Mouse (Mus musculus) brain, embryonic 14.5 days (tissue): ENCODE results near the gene Strn4.

Source experiments
- CTCF ChIP-seq: fragments of 200-500 bp; IDR thresholded peaks from 2 replicates; pipeline ENCODE4 v1.5.1; 2012; ENCODE audit warnings: inconsistent platforms, mild to moderate bottlenecking, moderate library complexity, borderline replicate concordance; ENCODE audit not compliant: insufficient read depth, insufficient read length; ENCODE audit errors: extremely low read depth
- POLR2A ChIP-seq: fragments of 200-500 bp; IDR thresholded peaks from 2 replicates; pipeline ENCODE4 v1.6.1; 2012; ENCODE audit warnings: mild to moderate bottlenecking, inconsistent platforms, borderline replicate concordance; ENCODE audit not compliant: poor library complexity, insufficient read depth, insufficient read length, severe bottlenecking; ENCODE audit errors: extremely low read depth

GRCm38 (mm10) chr7:16843441-16844171 is 27.9 kb downstream of the Strn4 start:
- no peak for TF ChIP-seq POLR2A
- no peak for TF ChIP-seq CTCF
